Mouse (Mus musculus) embryo, embryonic 10.5 days (tissue): ENCODE data around the gene Cxcl10.
A peak's percentile ranks its signal among the peaks of the same experiment; 100 is the strongest.

Experiments used
- DNase-seq: peaks from one replicate; pipeline ENCODE4 v3.0.0-alpha.2; 2015; ENCODE audit warnings: low spot score

Gene Cxcl10

DNA sequence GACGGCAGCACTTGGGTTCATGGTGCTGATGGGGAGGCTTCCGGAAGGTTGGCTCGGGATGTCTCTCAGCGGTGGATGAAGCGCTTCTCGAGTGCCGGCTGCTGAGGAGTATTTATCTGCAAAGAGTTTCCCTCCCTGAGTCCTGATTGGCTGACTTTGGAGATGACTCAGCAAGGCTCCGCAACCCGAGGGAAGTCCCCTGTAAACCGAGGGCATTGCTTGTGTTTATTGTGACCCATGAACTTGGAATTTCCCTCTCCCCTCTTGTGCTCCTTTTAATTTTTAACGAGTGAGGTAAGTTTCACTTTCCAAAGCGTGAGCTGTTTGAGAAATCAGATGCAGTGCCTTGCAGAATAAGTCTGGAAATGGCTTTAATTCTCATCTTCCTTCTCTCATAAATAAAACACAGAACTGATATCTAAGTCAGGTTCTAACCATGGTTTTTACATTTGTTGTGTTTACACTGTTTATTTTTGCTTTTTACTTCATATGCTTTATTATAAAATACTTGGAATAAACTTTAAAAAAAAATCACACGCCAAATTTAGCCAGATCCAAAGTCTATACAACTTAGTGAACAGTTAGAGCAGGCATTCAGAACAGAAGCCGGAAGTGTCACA lies at the start of gene Cxcl10:
Gene Cxcl10, minus strand, starts transcription at position 96 of the 620 bp plus-strand sequence.
- peak; percentile 72 for DNase-seq

- DNase-seq, result peak; percentile 94
These were observed 49.5 kb upstream of the Cxcl10 start for GRCm38 (mm10) chr5:92398153-92398552.

DNA sequence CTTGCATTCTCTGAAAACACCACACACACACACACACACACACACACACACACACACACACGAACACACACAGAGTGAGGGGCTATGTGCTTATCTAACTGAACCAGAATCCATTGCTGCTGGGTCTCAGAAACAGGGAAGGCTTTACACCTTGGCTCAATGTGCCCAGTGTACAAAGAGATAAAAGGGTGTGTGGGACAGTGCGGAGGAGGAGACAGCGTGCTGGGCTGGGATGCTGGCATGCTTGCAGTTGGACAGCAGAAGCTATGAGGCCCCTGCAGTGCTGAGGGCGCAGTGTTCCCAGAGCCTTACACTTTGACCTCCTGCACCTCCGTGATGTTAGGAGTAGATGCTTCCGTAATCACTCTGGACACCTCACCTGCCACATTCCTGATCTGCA lies 47.8 kb upstream of the Cxcl10 start:
- no peak for DNase-seq

DNA sequence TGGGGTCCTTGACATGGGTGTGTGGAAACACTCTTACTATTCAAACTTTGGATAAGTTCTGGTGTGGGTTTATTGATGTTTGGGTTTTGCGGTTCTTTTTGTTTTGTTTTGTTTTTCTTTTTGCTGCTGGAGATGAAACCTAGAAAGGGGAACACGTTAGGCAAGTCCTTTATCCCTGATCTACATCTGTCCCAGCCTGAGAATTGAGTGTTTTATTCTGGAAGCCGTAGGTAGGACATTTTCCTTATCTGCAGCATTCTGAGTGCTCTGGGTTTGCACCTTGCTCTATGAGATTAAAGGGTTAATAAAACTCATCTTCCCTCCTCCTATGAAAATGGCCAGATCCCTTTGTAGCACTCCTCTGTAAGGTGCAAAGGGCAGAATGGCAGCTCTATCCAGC lies 47.1 kb upstream of the Cxcl10 start:
- no peak for DNase-seq

DNA sequence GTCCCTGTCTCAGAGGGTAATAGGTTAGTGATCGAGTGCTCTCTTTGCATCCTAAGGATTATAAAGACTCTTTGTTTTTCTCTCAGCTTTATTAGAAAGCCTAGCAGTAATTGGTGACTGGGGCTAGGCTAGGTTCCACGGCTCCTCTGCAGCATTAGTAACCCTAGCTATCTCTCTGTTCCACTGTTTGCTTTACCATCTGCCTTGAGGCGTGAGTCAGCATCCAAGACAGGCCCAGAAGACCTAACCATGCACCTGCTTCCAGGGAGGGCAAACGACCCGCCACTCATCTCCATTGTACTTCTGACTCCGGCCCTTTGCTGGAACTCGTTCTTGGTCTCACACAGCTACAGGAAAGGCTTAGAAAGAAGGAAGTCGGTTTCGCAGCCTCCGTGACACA lies 45.2 kb upstream of the Cxcl10 start:
- no peak for DNase-seq

DNA sequence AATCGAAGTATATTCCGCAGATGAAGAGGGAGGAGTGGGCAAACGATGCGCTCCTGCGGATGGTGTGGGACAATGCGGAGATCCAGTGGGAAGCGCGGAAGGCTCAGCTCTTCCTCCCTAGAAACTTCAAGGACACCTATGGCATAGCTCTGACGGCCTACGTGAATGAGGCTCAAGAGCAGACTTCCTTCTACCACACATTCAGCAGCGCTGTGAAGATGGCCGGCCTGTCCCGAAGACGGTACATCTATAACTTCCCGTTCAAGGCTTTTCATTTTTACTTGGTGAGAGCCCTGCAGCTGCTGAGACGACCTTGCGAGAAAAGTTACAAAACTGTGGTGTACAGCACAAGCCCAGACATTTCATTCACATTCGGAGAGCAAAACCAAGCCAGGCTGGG lies 43.9 kb upstream of the Cxcl10 start:
- no peak for DNase-seq

GRCm38 (mm10) chr5:92390615-92391014 lies 41.9 kb upstream of the Cxcl10 start:
- no peak for DNase-seq

DNA sequence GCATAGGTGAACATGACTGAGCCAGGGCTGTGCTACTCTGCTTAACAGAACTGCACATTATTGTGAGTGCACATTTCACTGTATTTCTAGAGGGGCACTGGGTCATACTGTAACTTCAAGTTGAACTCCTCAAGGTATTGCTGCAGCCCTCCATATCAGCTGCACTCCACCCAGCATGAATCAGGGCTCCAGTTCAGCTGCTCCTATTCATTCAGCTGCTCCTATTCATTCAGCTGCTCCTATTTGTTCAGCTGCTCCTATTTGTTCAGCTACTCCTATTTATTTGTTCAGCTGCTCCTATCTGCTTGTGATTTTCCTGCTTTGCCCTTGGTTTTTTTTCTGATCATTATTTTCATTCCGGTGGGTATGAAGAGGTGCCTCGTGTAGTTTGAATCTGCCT lies 41.3 kb upstream of the Cxcl10 start:
- DNase-seq, result no peak

- no peak for DNase-seq
These were observed 38.7 kb upstream of the Cxcl10 start for GRCm38 (mm10) chr5:92387433-92387832.

DNA sequence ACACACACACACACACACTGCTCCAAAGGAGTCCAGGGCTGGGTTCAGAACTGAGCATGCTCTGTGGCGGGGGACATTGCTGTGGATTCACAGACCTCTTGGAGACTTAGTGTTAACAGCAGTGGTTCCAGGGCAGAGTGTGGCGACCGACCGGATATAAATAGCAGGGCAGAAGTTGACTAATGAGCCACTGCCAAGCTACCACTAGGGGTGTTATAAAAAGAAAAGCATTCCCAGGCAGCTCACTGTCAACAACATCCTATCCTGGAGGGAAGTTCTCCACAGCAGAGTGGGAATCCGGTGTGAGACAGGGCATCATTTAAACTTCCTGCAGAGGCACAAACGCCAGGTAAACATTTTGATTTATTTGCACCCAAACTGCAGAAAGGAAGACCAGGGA lies 38.0 kb upstream of the Cxcl10 start:
- DNase-seq, result no peak

GRCm38 (mm10) chr5:92386102-92386501 lies 37.4 kb upstream of the Cxcl10 start:
- DNase-seq, result no peak

- DNase-seq, result no peak
These were observed 36.2 kb upstream of the Cxcl10 start for GRCm38 (mm10) chr5:92384855-92385254.

DNA sequence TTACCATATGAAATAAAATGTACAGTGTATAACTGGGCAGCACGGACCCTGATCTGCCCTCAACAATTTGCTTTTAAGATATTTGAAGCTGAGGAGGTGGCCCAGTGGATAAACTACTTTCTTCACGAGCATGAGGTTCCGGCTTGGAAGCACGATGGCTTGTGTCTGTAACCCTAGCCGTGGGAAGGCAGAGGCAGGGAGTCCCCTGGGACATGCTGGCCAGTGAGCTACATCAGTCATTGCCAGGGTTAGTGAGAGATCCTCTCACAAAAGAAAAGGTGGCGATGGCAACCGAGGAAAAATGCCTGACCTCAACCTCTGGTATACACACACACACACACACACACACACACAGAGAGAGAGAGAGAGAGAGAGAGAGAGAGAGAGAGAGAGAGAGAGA lies 35.1 kb upstream of the Cxcl10 start:
- peak; percentile 60 for DNase-seq

- DNase-seq, result no peak
These were observed 33.6 kb upstream of the Cxcl10 start for GRCm38 (mm10) chr5:92382349-92382679.

GRCm38 (mm10) chr5:92381550-92382348 lies 33.1 kb upstream of the Cxcl10 start:
- DNase-seq, result peak; percentile 91

DNA sequence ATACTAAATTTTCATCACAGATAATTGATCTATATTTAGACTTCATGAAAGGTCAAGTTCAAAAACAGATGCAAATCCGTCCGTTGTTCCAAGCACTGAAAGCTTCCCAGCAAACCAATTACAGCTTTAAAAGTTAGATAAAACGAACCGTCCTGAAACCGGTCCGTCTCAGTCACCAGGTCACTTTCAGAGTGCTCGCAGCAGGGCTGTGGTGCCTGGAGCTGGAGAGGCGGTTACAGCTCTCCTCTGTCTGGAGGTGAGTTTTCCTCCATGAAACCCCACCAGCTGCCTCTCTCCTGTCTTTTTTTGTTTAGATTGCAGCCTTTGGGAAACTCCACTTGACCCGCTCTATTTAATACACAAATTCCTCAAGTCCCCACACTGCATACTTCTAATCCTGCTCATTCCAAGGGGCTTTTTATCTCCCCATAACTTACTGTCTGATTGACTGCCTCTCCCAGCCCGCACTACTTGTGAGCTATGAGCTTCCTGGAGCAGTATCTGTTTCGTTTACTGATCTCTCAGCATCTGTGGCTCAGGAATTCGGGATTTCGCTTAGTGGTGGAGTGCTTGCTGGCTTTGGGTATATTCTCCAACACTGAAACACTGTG lies 28.2 kb upstream of the Cxcl10 start:
- no peak for DNase-seq

DNA sequence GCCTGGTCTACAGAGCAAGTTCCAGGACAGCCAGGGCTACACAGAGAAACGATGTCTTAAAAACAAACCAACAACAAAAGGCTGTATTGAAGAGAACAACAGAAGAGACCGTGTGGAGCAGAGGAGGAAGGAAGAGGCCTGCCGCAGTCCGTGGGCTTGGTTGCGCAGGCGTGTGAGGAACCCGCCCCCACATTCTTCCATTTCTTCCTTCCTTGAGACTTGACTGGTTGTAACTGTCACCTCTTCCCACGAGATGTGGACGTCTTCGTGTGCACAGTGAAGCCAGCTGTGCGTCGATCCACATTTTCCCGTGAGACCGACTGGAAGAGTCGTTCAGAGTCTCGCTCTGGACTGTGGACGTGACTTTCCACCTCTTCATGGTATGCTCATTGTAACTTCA lies 26.7 kb upstream of the Cxcl10 start:
- no peak for DNase-seq

- DNase-seq, result no peak
These were observed 26.0 kb upstream of the Cxcl10 start for GRCm38 (mm10) chr5:92374721-92375142.

- no peak for DNase-seq
These were observed 23.9 kb upstream of the Cxcl10 start for GRCm38 (mm10) chr5:92372605-92373004.

GRCm38 (mm10) chr5:92371361-92371976 lies 22.8 kb upstream of the Cxcl10 start:
- DNase-seq, result no peak

- DNase-seq, result no peak
These were observed 22.2 kb upstream of the Cxcl10 start for GRCm38 (mm10) chr5:92370891-92371290.

GRCm38 (mm10) chr5:92370392-92370791 lies 21.7 kb upstream of the Cxcl10 start:
- no peak for DNase-seq
